Mouse (Mus musculus) CH12.LX (cell line): ENCODE measurements at regions not wholly inside any gene's neighbourhood (a gene's known extent, or its start where the extent isn't known, plus 50 kb on each side); places are given as distances from the start of the nearest gene placed in this dataset.
A peak's percentile ranks its signal among the peaks of the same experiment; 100 is the strongest.

Experiments used
- CTCF ChIP-seq, 2 experiments: IDR thresholded peaks in 1 of 2; conservative IDR thresholded peaks in 1 of 2; 2 replicates each; pipeline ENCODE4 v1.5.1; 2011 to 2012; ENCODE audit warnings: low read depth in 2 of 2, low read length in 2 of 2, improper control_type of control experiment in 1 of 2, inconsistent platforms in 1 of 2, mild to moderate bottlenecking in 1 of 2, moderate library complexity in 1 of 2
- EP300 ChIP-seq: IDR thresholded peaks from 2 replicates; pipeline ENCODE4 v1.6.1; 2011; ENCODE audit warnings: low read length, improper control_type of control experiment
- HCFC1 ChIP-seq: IDR thresholded peaks from 2 replicates; pipeline ENCODE4 v1.6.1; 2012; ENCODE audit warnings: low read depth, mild to moderate bottlenecking, inconsistent platforms, low read length, improper control_type of control experiment
- MAFK ChIP-seq: IDR thresholded peaks from 2 replicates; pipeline ENCODE4 v1.6.1; 2011; ENCODE audit warnings: low read length, improper control_type of control experiment; ENCODE audit not compliant: insufficient replicate concordance
- MXI1 ChIP-seq: IDR thresholded peaks from 2 replicates; pipeline ENCODE4 v1.6.1; 2011; ENCODE audit warnings: mild to moderate bottlenecking, low read depth, low read length, improper control_type of control experiment
- POLR2A ChIP-seq: IDR thresholded peaks from 2 replicates; pipeline ENCODE4 v1.6.1; 2011; ENCODE audit warnings: low read depth, mild to moderate bottlenecking, improper control_type of control experiment, low read length
- POLR2AphosphoS2 ChIP-seq: IDR thresholded peaks from 2 replicates; pipeline ENCODE4 v1.6.1; 2011; ENCODE audit warnings: low read depth, low read length, improper control_type of control experiment
- UBTF ChIP-seq: IDR thresholded peaks from 2 replicates; pipeline ENCODE4 v1.6.1; 2012; ENCODE audit warnings: low read depth, mild to moderate bottlenecking, inconsistent platforms, low read length, improper control_type of control experiment, moderate library complexity

- TF ChIP-seq EP300 = no peak
- TF ChIP-seq MAFK = peak; percentile 71; the same call in 1 of the 2 replicates
- TF ChIP-seq POLR2A = no peak
- no peak for TF ChIP-seq UBTF
- no peak for TF ChIP-seq HCFC1
- no peak for TF ChIP-seq MXI1
- TF ChIP-seq CTCF (conservative IDR thresholded peaks at IDR 0.05 in 1 of 2, IDR thresholded peaks at IDR 0.05 in 1 of 2; ENCODE audit: low read depth in 2 of 2, low read length in 2 of 2) = no peak
- TF ChIP-seq POLR2AphosphoS2 = no peak
These were observed 52.1 kb upstream of the Enah start for GRCm38 (mm10) chr1:182071922-182072321.
